Mouse (Mus musculus): ENCODE data around the gene Frmpd2. TPM values are rescaled to one million over a fixed set of nuclear protein-coding genes. Genes with fewer than 3 reads are reported as not detected.

Frmpd2 gene
- polyA plus RNA-seq, 1 experiment from 2014 or later, result 0.25 TPM

GRCm38 (mm10) chr14:33539559-33540167, 68.2 kb downstream of the Frmpd2 start:
- Histone ChIP-seq H3K9me3 (ENCODE audit: control insufficient read depth, low read length) (0 out of 2 replicates have a peak, but pooled peaks cover 5% of the 10 kb centered on the region), H3K36me3 (ENCODE audit: control insufficient read depth, insufficient read depth, low read length) (no peaks in the 10 kb centered on the region), H3K4me1 (ENCODE audit: control insufficient read depth, insufficient read depth, low read length) (no peaks in the 10 kb centered on the region)

GRCm38 (mm10) chr14:33545565-33546143, 74.2 kb downstream of the Frmpd2 start:
- no peak overlapping the region for H3K4me3 ChIP-seq (ENCODE audit: low read depth, low read length)
- no peak overlapping the region for H3K4me2 ChIP-seq (ENCODE audit: low read depth, low read length)
- no peaks in the 10 kb centered on the region for H3K4me1 ChIP-seq (ENCODE audit: control insufficient read depth, insufficient read depth, low read length)
- no peaks in the 10 kb centered on the region for H3K9me3 ChIP-seq (ENCODE audit: control insufficient read depth, low read length)
- H3K36me3 ChIP-seq (ENCODE audit: control insufficient read depth, insufficient read depth, low read length), result no peaks in the 10 kb centered on the region
- DNase-seq (ENCODE audit: low spot score) (no peak), ATAC-seq (ENCODE audit: low read depth) (no peak)
- no peaks in the 10 kb centered on the region for H3K27me3 ChIP-seq (replicated peaks; ENCODE audit: control insufficient read depth, insufficient read depth, low read length)
- no peak overlapping the region for H3K27ac ChIP-seq (replicated peaks; ENCODE audit: low read depth, low read length)
- WGBS, result 58% methylated on average over 8 of the region's 8 CpGs
- H3K9ac ChIP-seq (ENCODE audit: low read depth, low read length), result no peak overlapping the region

More at GRCm38 (mm10) chr14:33539559-33540167, 68.2 kb downstream of the Frmpd2 start:
- WGBS, result 83% methylated on average over 7 of the region's 7 CpGs
- no peak overlapping the region for H3K4me3 ChIP-seq (ENCODE audit: low read depth, low read length)
- H3K27me3 ChIP-seq (replicated peaks; ENCODE audit: control insufficient read depth, insufficient read depth, low read length), result no peaks in the 10 kb centered on the region
- H3K4me2 ChIP-seq (ENCODE audit: low read depth, low read length), result no peak overlapping the region
- ATAC-seq (ENCODE audit: low read depth) (no peak), DNase-seq (ENCODE audit: low spot score) (no peak)
- no peak overlapping the region for H3K27ac ChIP-seq (replicated peaks; ENCODE audit: low read depth, low read length)
- no peak overlapping the region for H3K9ac ChIP-seq (ENCODE audit: low read depth, low read length)

GRCm38 (mm10) chr14:33548650-33549049, 77.2 kb downstream of the Frmpd2 start:
- no peaks in the 10 kb centered on the region for H3K27me3 ChIP-seq (replicated peaks; ENCODE audit: control insufficient read depth, insufficient read depth, low read length)
- no peak overlapping the region for H3K4me2 ChIP-seq (ENCODE audit: low read depth, low read length)
- H3K27ac ChIP-seq (replicated peaks; ENCODE audit: low read depth, low read length), result no peak overlapping the region
- H3K9me3 ChIP-seq (ENCODE audit: control insufficient read depth, low read length), result no peaks in the 10 kb centered on the region
- DNase-seq (ENCODE audit: low spot score) (no peak), ATAC-seq (ENCODE audit: low read depth) (no peak)
- WGBS, result 56% methylated on average over 3 of the region's 3 CpGs
- H3K4me1 ChIP-seq (ENCODE audit: control insufficient read depth, insufficient read depth, low read length), result no peaks in the 10 kb centered on the region
- no peak overlapping the region for H3K9ac ChIP-seq (ENCODE audit: low read depth, low read length)
- no peaks in the 10 kb centered on the region for H3K36me3 ChIP-seq (ENCODE audit: control insufficient read depth, insufficient read depth, low read length)
- no peak overlapping the region for H3K4me3 ChIP-seq (ENCODE audit: low read depth, low read length)

- H3K9me3 ChIP-seq (ENCODE audit: control insufficient read depth, low read length), result no peaks in the 10 kb centered on the region
- no peak overlapping the region for H3K9ac ChIP-seq (ENCODE audit: low read depth, low read length)
- H3K4me2 ChIP-seq (ENCODE audit: low read depth, low read length), result no peak overlapping the region
- DNase-seq (ENCODE audit: low spot score) (no peak), ATAC-seq (ENCODE audit: low read depth) (no peak)
- no peaks in the 10 kb centered on the region for H3K36me3 ChIP-seq (ENCODE audit: control insufficient read depth, insufficient read depth, low read length)
- no peaks in the 10 kb centered on the region for H3K4me1 ChIP-seq (ENCODE audit: control insufficient read depth, insufficient read depth, low read length)
- H3K4me3 ChIP-seq (ENCODE audit: low read depth, low read length), result no peak overlapping the region
- WGBS, result 74% methylated on average over 6 of the region's 6 CpGs
- no peaks in the 10 kb centered on the region for H3K27me3 ChIP-seq (replicated peaks; ENCODE audit: control insufficient read depth, insufficient read depth, low read length)
- H3K27ac ChIP-seq (replicated peaks; ENCODE audit: low read depth, low read length), result no peak overlapping the region
Measured at GRCm38 (mm10) chr14:33549856-33550255, 78.4 kb downstream of the Frmpd2 start.

GRCm38 (mm10) chr14:33570737-33571136, 99.2 kb downstream of the Frmpd2 start:
- no peaks in the 10 kb centered on the region for H3K36me3 ChIP-seq (ENCODE audit: control insufficient read depth, insufficient read depth, low read length)
- no peak overlapping the region for H3K4me3 ChIP-seq (ENCODE audit: low read depth, low read length)
- H3K27ac ChIP-seq (replicated peaks; ENCODE audit: low read depth, low read length), result no peak overlapping the region
- H3K9ac ChIP-seq (ENCODE audit: low read depth, low read length), result no peak overlapping the region
- H3K27me3 ChIP-seq (replicated peaks; ENCODE audit: control insufficient read depth, insufficient read depth, low read length), result no peaks in the 10 kb centered on the region
- ATAC-seq (ENCODE audit: low read depth), result no peak
- no peak overlapping the region for H3K4me2 ChIP-seq (ENCODE audit: low read depth, low read length)
- no peak for DNase-seq (ENCODE audit: low spot score)
- WGBS, result 41% methylated on average over 6 of the region's 6 CpGs
- H3K9me3 ChIP-seq (ENCODE audit: control insufficient read depth, low read length), result no peaks in the 10 kb centered on the region
- no peaks in the 10 kb centered on the region for H3K4me1 ChIP-seq (ENCODE audit: control insufficient read depth, insufficient read depth, low read length)

GRCm38 (mm10) chr14:33573643-33574042, 102.1 kb downstream of the Frmpd2 start:
- ATAC-seq (ENCODE audit: low read depth) (no peak), DNase-seq (ENCODE audit: low spot score) (no peak)
- Histone ChIP-seq H3K27me3 (replicated peaks; ENCODE audit: control insufficient read depth, insufficient read depth, low read length) (no peaks in the 10 kb centered on the region), H3K4me2 (ENCODE audit: low read depth, low read length) (no peak overlapping the region), H3K36me3 (ENCODE audit: control insufficient read depth, insufficient read depth, low read length) (no peaks in the 10 kb centered on the region), H3K9me3 (ENCODE audit: control insufficient read depth, low read length) (no peaks in the 10 kb centered on the region), H3K4me1 (ENCODE audit: control insufficient read depth, insufficient read depth, low read length) (no peaks in the 10 kb centered on the region), H3K4me3 (ENCODE audit: low read depth, low read length) (no peak overlapping the region), H3K27ac (replicated peaks; ENCODE audit: low read depth, low read length) (no peak overlapping the region), H3K9ac (ENCODE audit: low read depth, low read length) (no peak overlapping the region)
- 72% methylated on average over 3 of the region's 3 CpGs for WGBS

GRCm38 (mm10) chr14:33579771-33580484, 108.4 kb downstream of the Frmpd2 start:
- DNase-seq (ENCODE audit: low spot score), result no peak

GRCm38 (mm10) chr14:33588951-33589350, 117.5 kb downstream of the Frmpd2 start, which contains the start of gene Ptpn20:
Ptpn20 (plus strand) TSS chr14:33589207.
- DNase-seq (ENCODE audit: low spot score) (no peak), ATAC-seq (ENCODE audit: low read depth) (no peak)
- H3K4me1 ChIP-seq (ENCODE audit: control insufficient read depth, insufficient read depth, low read length), result no peaks in the 10 kb centered on the region
- no peak within 1 kb of the TSS for H3K4me2 ChIP-seq (ENCODE audit: low read depth, low read length)
- H3K36me3 ChIP-seq (ENCODE audit: control insufficient read depth, insufficient read depth, low read length), result no peaks in the 10 kb centered on the region
- no peaks in the 10 kb centered on the region for H3K27me3 ChIP-seq (replicated peaks; ENCODE audit: control insufficient read depth, insufficient read depth, low read length)
- WGBS, result 58% methylated on average over 13 of the region's 14 CpGs
- H3K9ac ChIP-seq (ENCODE audit: low read depth, low read length), result no peak within 1 kb of the TSS
- H3K4me3 ChIP-seq (ENCODE audit: low read depth, low read length), result no peak within 1 kb of the TSS
- no peaks in the 10 kb centered on the region for H3K9me3 ChIP-seq (ENCODE audit: control insufficient read depth, low read length)
- H3K27ac ChIP-seq (replicated peaks; ENCODE audit: low read depth, low read length), result no peak within 1 kb of the TSS

More at GRCm38 (mm10) chr14:33579771-33580484, 108.4 kb downstream of the Frmpd2 start:
- no peaks in the 10 kb centered on the region for H3K4me1 ChIP-seq (ENCODE audit: control insufficient read depth, insufficient read depth, low read length)
- H3K27me3 ChIP-seq (replicated peaks; ENCODE audit: control insufficient read depth, insufficient read depth, low read length), result no peaks in the 10 kb centered on the region
- H3K4me3 ChIP-seq (ENCODE audit: low read depth, low read length), result no peak overlapping the region
- no peaks in the 10 kb centered on the region for H3K9me3 ChIP-seq (ENCODE audit: control insufficient read depth, low read length)
- no peak overlapping the region for H3K4me2 ChIP-seq (ENCODE audit: low read depth, low read length)
- H3K36me3 ChIP-seq (ENCODE audit: control insufficient read depth, insufficient read depth, low read length), result no peaks in the 10 kb centered on the region
- whole genome bisulfite sequencing, result 56% methylated on average over 7 of the region's 7 CpGs
- no peak for ATAC-seq (ENCODE audit: low read depth)
- no peak overlapping the region for H3K9ac ChIP-seq (ENCODE audit: low read depth, low read length)
- H3K27ac ChIP-seq (replicated peaks; ENCODE audit: low read depth, low read length), result no peak overlapping the region
